Mouse (Mus musculus) E14TG2a.4 (cell line): ENCODE data around the gene Cd68.

Experiments used
- CTCF ChIP-seq: conservative IDR thresholded peaks from 2 replicates; pipeline ENCODE4 v1.5.1; 2014; ENCODE audit warnings: low read length
- NANOG ChIP-seq: IDR thresholded peaks from 2 replicates; pipeline ENCODE4 v1.6.1; 2014; ENCODE audit warnings: borderline replicate concordance, low read length, mixed read lengths
- POU5F1 ChIP-seq: IDR thresholded peaks from 2 replicates; pipeline ENCODE4 v1.6.1; 2014; ENCODE audit warnings: low read length, borderline replicate concordance

DNA sequence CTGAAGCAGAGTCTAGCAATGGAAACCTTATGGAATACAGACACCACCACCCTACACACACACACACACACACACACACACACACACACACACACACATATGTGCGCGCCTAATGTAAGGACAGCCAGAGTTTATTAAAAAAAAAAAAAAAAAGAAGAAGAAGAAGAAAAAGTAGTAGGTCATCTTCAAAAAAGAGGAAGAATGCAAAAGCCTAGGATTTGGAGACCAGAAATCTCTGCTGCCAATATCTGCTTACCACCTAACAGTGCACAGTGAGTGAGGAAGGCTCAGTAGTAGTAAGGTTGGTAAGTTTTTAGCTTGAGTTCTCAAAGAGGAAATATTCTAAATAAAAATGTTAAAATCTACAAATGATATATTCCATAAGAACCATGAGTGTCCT, 13.2 kb upstream of the Cd68 start:
- no peak for TF ChIP-seq CTCF
- no peak for TF ChIP-seq NANOG
- no peak for TF ChIP-seq POU5F1
